Mouse (Mus musculus) bone marrow, adult 2 months (tissue): Measurements from ENCODE around the gene Abcg1. TPM values are rescaled to one million over a fixed set of nuclear protein-coding genes. Genes with fewer than 3 reads are reported as not detected.

Source experiments
- H3K27ac ChIP-seq: fragments of 200-500 bp; 2 replicates; pipeline ENCODE4 v1.5.1; 2012; ENCODE audit warnings: low read depth, mild to moderate bottlenecking, control low read depth, inconsistent platforms, low read length; ENCODE audit not compliant: control insufficient read depth, poor library complexity, insufficient read depth
- H3K4me1 ChIP-seq: fragments of 200-500 bp; 2 replicates; pipeline ENCODE4 v1.6.1; 2011; ENCODE audit warnings: low read length; ENCODE audit not compliant: control insufficient read depth, insufficient read depth
- H3K4me3 ChIP-seq: fragments of 200-500 bp; replicated peaks from 2 replicates; pipeline ENCODE3; 2011; ENCODE audit warnings: mild to moderate bottlenecking, low read depth, low read length, control low read depth; ENCODE audit not compliant: control insufficient read depth
- CTCF ChIP-seq: fragments of 200-500 bp; IDR thresholded peaks from 2 replicates; pipeline ENCODE4 v1.5.1; 2011; ENCODE audit warnings: low read length, control low read depth; ENCODE audit not compliant: control insufficient read depth, insufficient read depth
- POLR2A ChIP-seq: fragments of 200-500 bp; IDR thresholded peaks from 2 replicates; pipeline ENCODE4 v1.6.1; 2011; ENCODE audit warnings: low read depth, mild to moderate bottlenecking, control low read depth, low read length, borderline replicate concordance; ENCODE audit not compliant: control insufficient read depth
- WGBS: fragments of 180-500 bp; shearing (Covaris S2); methylation state at CpG from one replicate; pipeline ENCODE4 v1.1.7; 2018; 5-methylcytosine and 5-hydroxymethylcytosine counted together
- polyA plus RNA-seq: library from polyadenylated mRNA; stranded (reverse); fragments of >200 nt; gene quantifications from 2 replicates; pipeline ENCODE4 v1.2.4, GENCODE M21; 2011; ENCODE audit warnings: low replicate concordance; ENCODE audit not compliant: missing spikeins, insufficient read depth, insufficient read length

Abcg1 gene
- polyA plus RNA-seq, 1 experiment, result 10.4 TPM

GRCm38 (mm10) chr17:31116063-31116462, 58.6 kb downstream of the Abcg1 start:
- no peaks in the 10 kb centered on the region for H3K4me1 ChIP-seq
- no peak overlapping the region for H3K4me3 ChIP-seq
- WGBS, result 80% methylated on average over 6 of the region's 6 CpGs
- TF ChIP-seq POLR2A (no peak), CTCF (no peak)
- H3K27ac ChIP-seq, result no peak overlapping the region

GRCm38 (mm10) chr17:31117946-31118345, 60.5 kb downstream of the Abcg1 start:
- Histone ChIP-seq H3K4me1 (no peaks in the 10 kb centered on the region), H3K27ac (no peak overlapping the region), H3K4me3 (no peak overlapping the region)
- no peak for TF ChIP-seq POLR2A
- no peak for TF ChIP-seq CTCF
- 82% methylated on average over 5 of the region's 5 CpGs for WGBS

GRCm38 (mm10) chr17:31119429-31119828, 62.0 kb downstream of the Abcg1 start:
- TF ChIP-seq CTCF, result peak; percentile 97
- TF ChIP-seq POLR2A, result no peak
- H3K4me1 ChIP-seq, result no peaks in the 10 kb centered on the region
- H3K27ac ChIP-seq, result no peak overlapping the region
- 7% methylated on average over 7 of the region's 7 CpGs for WGBS
- H3K4me3 ChIP-seq, result no peak overlapping the region

- 4% methylated on average over 8 of the region's 8 CpGs for WGBS
- Histone ChIP-seq H3K4me3 (no peak overlapping the region), H3K4me1 (no peaks in the 10 kb centered on the region), H3K27ac (no peak overlapping the region)
- TF ChIP-seq CTCF (peak; percentile 91), POLR2A (no peak)
Observed at GRCm38 (mm10) chr17:31121975-31122374, 64.5 kb downstream of the Abcg1 start.

- TF ChIP-seq CTCF (no peak), POLR2A (no peak)
- Histone ChIP-seq H3K4me3 (no peak overlapping the region), H3K4me1 (no peaks in the 10 kb centered on the region), H3K27ac (no peak overlapping the region)
- WGBS, result 74% methylated on average over 9 of the region's 9 CpGs
Observed at GRCm38 (mm10) chr17:31125548-31126266, 68.2 kb downstream of the Abcg1 start.

GRCm38 (mm10) chr17:31128708-31129318, 71.3 kb downstream of the Abcg1 start:
- WGBS, result 76% methylated on average over 9 of the region's 9 CpGs
- H3K4me3 ChIP-seq, result no peak overlapping the region
- no peak overlapping the region for H3K27ac ChIP-seq
- no peaks in the 10 kb centered on the region for H3K4me1 ChIP-seq
- no peak for TF ChIP-seq POLR2A
- no peak for TF ChIP-seq CTCF

- Histone ChIP-seq H3K27ac (no peak within 1 kb of the TSS), H3K4me3 (no peak within 1 kb of the TSS), H3K4me1 (no peaks in the 10 kb centered on the region)
- 60% methylated on average over 2 of the region's 2 CpGs for WGBS
- TF ChIP-seq POLR2A (no peak), CTCF (no peak)
Observed at GRCm38 (mm10) chr17:31129452-31129851, 72.0 kb downstream of the Abcg1 start, which contains the start of gene Tff3. Tff3 (minus strand) TSS chr17:31129646.

- no peaks in the 10 kb centered on the region for H3K4me1 ChIP-seq
- WGBS, result 78% methylated on average over 10 of the region's 10 CpGs
Observed at GRCm38 (mm10) chr17:31131269-31131821, 73.9 kb downstream of the Abcg1 start.

More at GRCm38 (mm10) chr17:31131269-31131821, 73.9 kb downstream of the Abcg1 start:
- TF ChIP-seq CTCF, result no peak
- no peak for TF ChIP-seq POLR2A
- H3K27ac ChIP-seq, result no peak overlapping the region
- no peak overlapping the region for H3K4me3 ChIP-seq
